In the genomic region with DNA sequence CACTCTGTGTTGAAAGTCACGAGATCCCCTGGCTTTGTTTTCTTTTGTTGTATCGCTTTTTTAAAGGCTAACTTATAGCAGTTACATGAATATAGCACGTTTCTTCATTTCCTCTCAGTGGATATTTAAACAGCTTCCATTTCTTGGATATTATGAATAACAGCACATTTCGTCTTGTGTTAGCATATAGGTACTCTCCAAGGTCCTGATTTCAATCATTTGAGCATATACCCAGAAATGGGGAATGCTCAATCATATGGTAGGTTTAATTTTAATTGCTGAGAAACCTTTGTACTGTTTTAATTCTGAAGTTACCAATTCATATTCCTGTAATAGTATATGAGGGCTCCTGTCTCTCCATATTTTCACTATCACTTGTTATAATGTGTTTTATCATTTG, we compare ENCODE assay signal across 19 mouse cellular contexts. TPM values are rescaled to one million over a fixed set of nuclear protein-coding genes. Genes with fewer than 3 reads are reported as not detected.
"Had no signal": no experiment of that assay in that cellular context is flagged by ENCODE, and none has a peak within 500 bp of the region (broad histone marks: within the 10 kb centered on the region; RNA-seq: fewer than 3 reads in every experiment).

No protein-coding gene starts in this region.

- DNase-seq: kidney, adult 9 months; kidney, postnatal 25 days; liver; lung, adult 2 months; retina, postnatal 1 day; right cerebral cortex, postnatal 25 days; thymus, adult 18-20 months; thymus, postnatal 36 days had no signal

- H3K27ac ChIP-seq: limb, embryonic 10.5 days; limb, embryonic 13.5 days; liver, embryonic 12.5 days; liver, embryonic 15.5 days; macrophage; midbrain, embryonic 12.5 days; midbrain, embryonic 15.5 days; neural tube, embryonic 13.5 days had no signal

- H3K4me3 ChIP-seq: limb, embryonic 10.5 days; limb, embryonic 13.5 days; liver, embryonic 12.5 days; liver, embryonic 15.5 days; midbrain, embryonic 12.5 days; midbrain, embryonic 15.5 days; myocyte; neural tube, embryonic 13.5 days had no signal

RNA-seq across cellular contexts. Expression of a gene that starts 58.5 kb away (rescaled TPM):
- total RNA-seq: megakaryocyte, adult 5-6 weeks; monocyte, adult 5-6 weeks had no signal
